Mouse (Mus musculus) CD4-positive, CD25-positive, alpha-beta regulatory T cell, adult 2 months (primary cell): ENCODE data around the gene Mfap2.

Source experiments
- DNase-seq: peaks from one replicate; pipeline ENCODE4 v3.0.0-alpha.2; 2012; ENCODE audit warnings: low read depth, low spot score

Mfap2 gene

DNA sequence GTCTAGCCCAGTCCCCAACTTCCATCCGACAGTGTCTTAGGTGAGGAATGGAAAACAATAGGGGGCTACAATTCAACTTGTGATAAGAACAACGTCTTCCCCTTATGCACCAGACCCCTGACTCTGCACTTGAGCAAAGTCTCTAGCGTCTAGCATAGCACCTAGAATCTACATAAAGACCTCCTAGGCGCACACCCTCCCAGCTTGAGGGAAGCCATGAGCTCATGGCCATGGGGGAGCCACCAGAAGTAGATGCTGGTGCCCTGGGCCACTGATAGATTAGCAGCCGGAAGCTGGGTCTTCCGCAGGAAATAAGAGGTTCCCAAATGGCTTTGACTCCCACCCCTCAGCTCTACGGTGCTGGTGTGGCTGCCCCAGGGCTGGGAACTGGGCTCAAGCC lies 22.7 kb upstream of the Mfap2 start:
- DNase-seq = peak; percentile 37

DNA sequence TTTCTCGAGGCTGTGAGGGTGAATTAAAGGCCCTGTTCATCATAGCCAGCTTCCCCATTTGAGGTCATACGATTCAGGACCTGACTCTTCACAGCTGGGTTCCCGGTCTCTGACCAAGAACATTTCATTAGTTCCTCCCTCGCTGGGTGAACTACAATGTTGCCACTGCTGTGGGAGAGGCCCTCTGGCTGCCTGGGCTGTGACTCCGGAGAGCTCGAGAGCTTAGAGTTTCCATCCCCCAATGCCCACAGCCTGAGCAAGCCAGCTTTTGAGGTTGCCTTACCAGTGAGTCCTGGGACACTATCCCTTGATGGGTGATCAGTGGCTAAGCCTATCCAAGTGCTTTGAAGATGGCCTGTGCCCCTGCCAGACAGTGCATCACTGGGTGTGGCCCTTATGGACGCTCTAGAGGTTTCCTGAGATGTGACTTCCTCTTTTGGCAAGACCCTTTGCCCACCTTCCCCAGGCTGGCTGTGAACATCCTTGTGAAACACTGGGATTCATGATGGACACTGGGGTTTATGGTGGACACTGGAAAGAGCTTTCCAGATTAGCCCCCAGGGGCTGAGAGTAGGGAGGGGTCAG lies 21.4 kb upstream of the Mfap2 start:
- DNase-seq = no peak

DNA sequence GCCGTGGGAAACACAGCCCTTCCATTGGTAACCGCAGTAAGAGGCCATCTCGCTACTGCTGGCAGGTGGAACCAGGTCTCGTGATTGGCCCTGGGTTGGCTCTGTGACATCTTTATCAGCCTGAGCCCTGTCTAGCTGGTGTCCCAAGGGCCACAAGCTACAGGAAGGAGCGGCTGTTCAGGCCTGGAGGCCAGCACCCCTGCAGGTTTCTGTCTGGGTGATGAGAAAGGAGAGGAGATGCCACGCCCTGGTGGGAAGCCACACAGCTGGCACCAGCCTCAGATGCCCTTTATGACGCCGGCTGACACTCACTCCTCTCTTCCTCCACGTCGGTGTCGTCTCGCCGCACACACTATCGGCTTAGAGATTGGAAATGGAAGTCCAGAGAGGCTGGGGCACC lies 20.8 kb upstream of the Mfap2 start:
- peak; percentile 34 for DNase-seq

DNA sequence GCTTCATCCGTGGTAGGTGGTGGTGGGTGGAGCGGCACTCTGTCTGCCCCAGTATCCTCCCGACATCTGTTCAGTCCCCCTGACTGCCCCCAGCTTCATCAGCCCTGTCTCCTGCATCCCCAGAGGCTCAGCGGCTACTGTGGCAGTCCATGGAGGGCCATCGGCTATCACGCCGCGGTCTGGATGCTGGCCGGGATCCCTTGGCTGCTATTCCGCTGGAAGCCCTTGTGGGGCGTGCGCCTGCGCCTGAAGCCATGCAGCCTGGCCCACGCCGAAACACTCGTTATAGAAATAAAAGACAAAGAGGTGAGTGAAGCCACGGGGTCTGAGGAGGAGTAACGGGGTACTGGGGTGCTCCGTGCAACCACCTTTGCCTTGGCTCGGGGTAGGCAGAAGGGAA lies 18.0 kb upstream of the Mfap2 start:
- DNase-seq = no peak

DNA sequence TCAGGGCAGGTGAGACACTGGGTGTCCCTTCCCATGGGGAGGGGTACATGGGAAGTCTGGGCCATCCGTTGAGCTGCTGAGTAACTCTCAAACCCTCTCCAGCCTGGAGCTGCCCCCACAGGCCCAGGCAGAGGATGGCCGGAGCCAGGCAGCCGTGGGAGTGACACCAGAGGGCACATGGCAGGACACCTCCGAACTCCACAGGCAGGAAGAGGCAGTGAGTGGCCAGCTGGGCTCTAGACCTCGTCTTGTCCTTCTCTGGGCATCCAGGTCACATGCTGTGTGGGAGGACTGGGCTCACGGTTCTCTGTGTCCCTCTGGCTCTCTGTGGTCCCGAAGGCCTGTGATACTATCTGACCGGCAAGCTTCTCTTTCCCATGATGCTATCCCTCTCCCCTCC lies 16.4 kb upstream of the Mfap2 start:
- DNase-seq = no peak

DNA sequence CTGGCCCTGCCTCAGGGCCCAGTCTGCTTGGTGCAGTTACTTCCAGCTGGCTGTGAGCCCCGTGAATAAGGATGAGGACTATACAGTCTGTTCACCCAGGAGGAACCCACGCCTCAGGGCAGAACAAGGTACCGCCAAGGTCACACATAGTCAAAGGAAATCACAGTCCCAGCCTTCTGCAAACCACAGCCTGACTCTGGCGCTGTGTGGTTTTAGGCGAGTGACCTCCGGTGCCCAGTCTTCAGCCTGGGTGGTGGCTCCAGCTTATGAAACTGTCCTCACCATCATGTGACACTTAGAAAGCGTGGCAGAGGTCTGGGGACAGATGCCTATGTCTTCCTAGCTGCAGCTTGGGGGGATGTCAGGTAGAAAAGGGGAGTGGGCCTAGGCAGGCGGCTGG lies 14.4 kb upstream of the Mfap2 start:
- DNase-seq = no peak

DNA sequence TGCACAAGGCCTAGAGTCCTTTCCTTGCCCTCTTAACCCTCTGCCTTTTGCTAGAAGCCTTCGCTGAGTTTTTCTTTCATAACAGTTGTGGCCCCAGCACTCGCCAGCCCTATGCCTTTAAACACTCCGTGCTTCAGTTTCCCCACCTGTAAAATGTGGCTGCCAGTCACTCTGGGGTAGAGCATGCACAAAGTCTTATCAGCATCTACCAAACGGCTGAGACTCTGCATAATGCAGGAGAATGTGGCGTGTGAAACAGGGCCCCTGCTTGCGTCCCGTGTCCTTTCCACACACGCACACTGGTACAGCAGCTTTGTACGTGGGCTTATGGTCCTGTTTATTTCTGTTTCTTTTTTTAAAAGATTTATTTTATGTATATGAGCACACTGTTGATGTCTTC lies 13.4 kb upstream of the Mfap2 start:
- no peak for DNase-seq

DNA sequence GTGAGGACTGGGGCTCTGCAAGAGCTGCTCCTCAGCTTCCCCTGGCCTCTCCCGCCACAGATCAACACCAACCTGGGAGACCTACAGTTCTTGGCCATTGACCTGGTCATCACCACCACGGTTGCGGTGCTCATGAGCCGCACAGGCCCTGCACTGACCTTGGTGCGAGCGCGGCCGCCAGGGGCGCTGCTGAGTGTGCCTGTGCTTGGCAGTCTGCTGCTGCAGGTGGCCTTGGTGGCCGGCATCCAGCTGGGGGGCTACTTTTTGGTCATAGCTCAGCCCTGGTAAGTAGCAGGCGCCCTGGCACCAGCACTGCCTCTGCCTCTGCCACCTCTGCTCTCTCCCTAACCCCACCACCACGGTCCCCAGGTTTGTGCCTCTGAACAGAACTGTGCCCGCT lies 4.2 kb upstream of the Mfap2 start:
- DNase-seq = no peak

DNA sequence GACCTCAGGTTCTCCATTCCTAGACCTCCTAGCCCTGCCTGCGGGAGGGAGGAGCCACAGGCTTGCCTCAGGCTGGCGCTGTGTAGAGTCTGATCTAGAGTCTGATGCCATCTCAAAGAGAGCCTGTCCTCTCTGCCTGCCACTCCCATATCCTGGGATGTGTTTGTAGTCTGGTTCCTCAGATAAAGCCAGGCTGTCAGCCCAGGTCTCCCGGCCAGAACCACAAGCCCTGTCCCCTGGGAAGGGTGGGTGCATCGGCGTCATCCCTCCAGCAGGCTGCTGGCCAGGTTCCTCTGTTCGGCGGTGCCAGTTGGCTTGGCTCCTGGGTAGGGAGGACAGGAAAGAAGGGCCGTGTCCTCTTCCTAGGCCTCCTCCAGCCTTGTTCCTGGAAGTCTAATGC lies 2.2 kb upstream of the Mfap2 start:
- no peak for DNase-seq

DNA sequence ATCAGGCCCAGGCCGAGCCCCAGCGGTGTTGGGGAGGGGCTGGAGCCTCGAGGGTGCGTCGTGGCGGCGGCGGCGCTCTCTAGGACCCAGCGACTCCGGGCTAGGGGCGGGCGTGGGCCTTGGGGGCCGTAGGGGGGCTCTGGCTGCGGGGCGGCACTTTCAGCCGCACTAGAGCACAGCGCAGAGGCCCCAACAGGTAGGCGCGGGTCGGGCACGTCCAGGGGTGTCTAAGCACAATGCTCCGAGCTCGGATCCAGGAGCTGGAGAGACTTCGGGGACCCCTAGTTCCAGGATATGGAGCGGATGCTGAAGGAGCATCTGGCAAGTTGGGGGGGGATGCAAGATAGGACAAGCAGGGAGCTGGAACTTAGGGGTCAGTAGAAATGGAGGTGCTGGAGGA lies 308 bp downstream of the Mfap2 start:
- DNase-seq = no peak

DNA sequence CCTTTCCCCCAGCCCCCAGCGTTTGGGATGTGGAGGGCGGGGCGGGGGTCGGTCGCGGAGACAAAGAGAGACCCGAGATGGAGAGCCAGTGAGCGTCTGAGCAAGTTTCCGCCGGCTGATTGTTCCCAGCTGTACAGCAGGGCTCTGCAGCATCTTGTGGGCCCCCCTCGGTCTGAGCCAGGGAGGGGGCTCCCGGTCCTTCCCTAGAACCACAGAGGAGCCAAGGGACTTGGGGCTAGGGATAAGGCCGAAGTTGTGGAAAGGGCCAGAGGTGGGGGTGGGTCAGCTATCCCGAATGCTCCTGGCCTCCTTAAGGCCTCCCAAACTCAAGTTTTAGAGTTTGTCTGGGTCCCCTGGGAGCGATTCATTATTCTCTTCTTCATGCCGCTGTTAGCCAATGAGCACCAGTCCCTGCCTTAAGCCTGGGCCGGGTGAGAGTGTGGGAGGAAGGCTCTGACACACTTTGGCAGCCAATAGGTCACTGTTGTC lies 767 bp downstream of the Mfap2 start:
- DNase-seq = no peak

DNA sequence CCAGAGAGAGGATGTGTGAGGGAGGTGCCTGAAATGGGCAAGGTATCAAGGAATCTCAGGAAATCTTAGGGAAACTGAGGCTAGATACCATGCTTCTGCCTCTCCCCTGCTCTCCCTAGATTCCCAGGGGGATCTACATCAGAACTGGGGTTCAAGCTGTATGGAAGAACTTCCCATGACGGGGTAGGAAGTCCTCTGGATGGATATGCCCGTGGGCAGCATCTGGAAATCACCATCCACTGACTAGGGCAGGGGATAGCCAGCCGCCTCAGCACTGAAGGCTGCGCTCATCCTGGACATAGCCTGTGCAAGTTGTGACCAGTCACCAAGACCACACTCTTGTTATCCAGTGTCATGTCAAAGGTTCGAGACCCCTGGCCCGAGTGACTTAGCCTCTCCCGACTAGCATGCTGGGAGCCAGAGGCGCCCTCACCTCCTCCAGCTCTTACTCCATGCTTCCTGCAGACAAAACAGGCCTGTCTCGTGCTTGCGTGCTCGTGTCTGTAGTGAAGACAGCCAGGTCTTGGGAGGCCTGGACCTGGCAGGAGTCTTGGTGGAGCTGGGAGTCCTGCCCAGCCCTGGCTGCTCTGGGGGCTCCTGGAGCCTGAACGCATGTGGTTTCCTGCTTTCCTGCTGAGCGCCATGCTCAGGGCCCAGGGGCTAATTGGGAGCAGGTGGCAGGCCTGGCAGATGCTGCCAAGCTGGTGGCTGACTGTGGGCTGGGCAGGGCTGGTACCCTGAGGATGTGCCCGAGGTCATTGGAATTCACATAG lies 1.5 kb downstream of the Mfap2 start:
- no peak for DNase-seq

DNA sequence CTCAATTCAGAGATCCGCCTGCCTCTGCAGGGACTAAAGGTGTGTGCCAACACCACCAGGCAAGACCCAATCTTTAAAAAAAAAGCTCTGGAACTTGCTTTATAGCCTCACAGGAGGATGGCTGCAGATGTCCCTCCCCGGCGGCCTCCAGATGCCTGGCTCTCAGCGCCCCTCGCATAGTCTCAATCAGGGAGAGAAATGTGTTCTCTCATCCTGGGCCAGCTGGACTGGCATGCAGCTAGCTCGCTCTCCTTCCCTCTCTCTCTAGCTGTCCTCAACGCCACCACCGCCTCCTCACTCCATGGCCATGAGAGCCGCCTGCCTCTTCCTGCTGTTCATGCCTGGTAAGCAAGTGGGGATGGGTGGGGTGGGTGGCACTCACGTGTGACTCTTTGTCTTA lies 2.3 kb downstream of the Mfap2 start:
- no peak for DNase-seq

DNA sequence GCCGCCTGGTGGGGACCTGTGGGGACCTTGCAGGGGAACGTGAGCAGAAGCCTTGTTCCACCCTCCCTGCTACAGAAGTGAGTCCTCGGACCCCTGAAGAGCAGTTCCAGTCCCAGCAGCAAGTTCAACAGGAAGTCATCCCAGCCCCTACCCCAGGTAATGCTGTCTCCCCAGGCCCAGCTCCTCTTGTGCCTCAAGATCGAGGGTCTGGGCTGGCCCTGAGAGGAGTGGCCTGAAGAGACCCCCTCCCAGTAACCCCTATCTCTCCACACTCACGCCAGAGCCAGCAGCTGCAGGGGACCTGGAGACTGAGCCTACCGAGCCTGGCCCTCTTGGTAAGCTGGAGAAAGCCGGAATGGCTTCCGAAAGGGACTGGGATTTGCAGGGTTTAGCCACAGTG lies 3.9 kb downstream of the Mfap2 start:
- no peak for DNase-seq

DNA sequence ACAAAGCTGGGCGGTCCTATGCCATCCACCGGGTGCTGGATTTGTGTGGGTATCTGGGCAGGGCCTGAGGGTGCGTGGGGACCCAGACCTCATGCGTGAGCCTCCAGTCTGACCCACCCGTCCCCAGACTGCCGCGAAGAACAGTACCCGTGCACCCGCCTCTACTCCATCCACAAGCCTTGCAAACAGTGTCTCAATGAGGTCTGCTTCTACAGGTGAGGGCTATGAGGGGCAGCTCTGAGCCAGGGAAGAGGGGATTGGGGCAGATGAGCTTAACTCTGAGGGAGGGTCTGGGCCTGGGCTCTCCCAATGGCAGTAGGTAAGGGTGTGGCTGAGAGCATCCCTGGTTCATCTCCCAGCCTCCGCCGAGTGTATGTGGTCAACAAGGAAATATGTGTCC lies 4.6 kb downstream of the Mfap2 start:
- no peak for DNase-seq

DNA sequence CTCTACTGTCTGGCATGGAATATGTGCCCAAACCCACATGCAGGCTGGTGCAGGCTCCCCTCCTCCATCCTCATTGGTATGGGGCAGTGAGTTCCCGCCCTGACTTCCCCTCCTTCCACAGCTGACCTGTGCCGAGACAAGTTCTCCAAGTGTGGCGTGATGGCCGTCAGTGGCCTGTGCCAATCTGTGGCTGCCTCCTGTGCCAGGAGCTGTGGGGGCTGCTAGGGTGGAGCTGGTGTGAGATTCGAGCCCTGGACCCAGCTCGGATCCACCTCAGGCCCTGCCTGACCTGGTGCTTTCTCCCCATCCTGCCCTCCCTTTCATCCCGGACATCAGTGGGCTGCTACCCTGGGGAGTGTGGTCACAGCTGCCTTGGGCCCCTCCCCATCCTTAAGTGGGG lies 5.1 kb downstream of the Mfap2 start:
- DNase-seq = no peak

DNA sequence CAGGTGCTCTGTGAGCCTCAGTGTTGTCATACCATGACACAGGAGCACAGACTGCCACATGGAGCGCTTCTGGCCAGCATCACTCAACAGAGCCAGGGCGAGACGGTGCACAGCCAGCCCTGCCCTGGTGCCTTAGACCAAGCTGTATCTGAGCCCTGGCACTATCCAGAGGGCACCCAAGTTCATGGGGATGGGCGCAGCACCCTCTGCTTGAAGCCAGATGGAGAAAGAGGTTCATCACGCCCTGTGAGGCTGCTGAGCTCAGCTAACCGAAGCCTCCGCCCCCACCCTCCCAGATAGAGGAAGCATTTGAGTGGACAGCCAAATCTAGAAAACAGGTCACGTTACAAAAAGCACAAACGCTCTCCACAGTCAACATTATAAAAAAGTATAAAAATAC lies 6.1 kb downstream of the Mfap2 start:
- DNase-seq = no peak

DNA sequence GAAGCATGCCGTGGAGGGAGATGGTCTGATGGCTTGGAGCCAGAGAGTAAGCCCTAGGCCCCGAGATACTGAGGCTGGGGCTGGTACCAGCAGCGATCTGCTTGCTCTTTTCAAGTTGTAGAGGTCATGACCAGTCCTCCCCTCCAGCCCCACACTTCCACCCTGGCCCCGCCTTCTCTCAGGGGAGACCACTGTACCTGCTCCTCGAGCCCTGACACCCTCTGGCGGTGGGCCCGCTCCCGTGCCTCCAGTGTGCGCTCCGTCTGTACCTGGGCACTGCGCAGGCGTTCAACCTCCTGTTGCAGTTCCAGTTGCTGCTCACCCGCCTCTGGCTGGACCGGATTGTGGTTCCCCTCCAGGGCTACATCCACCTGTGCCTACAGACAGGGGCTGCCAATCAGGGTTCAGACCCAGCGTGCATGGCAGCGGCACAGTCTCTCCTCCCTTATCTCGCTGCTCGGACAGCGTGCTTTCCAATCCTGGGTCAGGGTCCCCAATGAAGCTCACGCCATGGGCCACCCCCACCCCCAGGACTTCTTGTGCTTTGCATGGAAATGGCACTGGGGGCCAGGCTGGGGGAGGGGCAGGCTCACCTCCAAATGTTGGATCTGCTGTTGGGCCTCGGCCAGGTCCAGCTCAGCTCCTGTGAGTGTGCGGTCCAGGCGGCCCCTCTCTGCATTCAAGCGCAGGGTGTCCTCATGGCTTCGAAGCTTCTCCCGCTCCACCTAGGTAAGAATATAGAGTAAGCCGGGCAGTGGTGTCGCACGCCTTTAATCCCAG lies 7.6 kb downstream of the Mfap2 start:
- DNase-seq = no peak

DNA sequence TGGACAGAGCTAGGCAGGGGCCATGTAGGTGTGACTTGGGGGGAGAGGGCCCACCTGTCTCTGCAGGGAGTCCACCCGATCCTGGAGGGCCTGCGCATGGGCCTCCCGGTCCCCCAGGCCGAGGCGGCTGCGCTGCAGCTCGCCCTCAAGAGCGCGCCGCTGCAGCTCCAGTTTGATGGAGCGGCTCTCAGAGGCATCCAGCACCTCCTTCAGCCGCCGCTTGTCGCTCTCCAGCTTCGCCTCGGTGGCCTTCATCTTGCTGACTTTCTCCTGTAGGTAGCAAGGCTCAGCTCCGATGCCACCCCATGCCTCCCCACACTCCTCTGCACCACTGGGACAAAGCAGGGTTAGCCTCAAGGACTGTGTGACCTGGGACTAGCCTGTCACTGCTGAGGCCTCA lies 10.0 kb downstream of the Mfap2 start:
- DNase-seq = no peak

DNA sequence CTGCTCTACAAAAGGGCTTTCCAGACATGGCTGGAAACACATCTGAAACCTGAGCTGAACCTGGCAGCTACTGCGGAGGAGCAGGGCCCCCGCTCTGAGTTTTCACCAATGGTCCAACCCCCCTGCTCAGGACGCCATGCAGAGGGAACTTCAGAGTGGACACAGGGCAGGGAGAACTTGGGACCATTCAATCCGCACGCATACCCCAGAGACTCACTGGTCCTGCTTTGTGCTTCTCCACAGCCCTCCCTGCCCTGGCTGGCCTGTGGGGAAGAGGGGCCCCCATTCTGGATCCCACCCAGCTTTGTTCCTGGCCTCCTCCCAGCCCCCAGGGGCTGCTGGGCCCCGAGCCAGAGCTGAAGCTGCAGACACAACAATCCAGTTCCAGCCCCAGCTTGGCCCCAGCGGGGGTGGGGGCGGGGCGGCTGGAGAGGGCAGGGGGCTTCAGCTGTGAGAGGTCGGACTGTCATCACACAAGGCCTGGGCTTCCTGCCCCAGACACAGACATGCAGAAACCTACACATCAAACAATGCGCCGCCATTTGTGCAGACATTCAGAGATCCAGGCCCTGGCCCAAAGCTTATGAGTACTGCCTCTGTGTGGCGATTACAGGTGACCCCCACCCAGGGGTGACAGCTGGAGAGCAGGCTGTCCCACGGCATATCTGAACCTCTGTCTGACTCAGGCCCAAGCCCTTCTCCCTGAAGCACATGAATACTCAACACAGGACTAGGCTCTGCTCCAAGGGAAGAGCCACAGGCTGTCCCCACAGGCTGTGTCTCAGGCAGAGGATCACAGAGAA lies 10.8 kb downstream of the Mfap2 start:
- DNase-seq = no peak

DNA sequence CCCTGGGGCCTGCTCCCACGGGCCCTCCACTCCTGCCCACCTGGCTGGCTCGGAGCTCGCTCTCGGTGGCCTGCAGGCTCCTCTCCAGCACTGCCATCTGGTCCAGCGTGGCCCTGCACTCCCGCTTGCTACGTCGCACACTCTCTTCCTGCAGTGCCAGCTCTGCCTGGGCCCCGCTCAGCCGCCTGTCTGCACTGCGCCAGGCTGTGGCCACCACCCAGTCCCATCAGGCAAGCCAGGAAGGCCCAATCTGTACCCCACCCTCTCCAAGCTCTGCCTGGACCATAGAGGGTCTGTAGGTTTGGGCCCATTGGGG lies 11.4 kb downstream of the Mfap2 start:
- DNase-seq = no peak

DNA sequence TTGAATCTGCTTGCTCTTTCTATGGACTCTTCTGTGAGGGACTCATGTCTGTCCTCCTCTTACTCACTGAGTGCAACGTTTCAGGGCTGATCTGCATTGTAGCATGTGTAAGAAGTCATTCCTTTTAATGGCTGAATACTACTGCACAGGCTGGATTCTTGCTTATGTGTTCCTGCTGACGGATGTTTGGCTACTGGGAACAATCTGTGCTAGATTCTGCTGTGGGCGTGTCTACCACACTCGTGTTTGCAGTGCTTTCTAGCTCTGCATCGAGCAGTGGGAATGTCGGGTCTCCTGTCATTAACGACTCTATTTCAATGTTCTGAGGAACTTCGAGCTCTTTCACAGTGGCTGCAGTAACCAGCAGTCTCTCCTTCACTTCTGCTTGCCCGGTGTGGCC lies 13.8 kb downstream of the Mfap2 start:
- no peak for DNase-seq
